Mouse (Mus musculus) liver, embryonic 14.5 days (tissue): ENCODE measurements at regions not wholly inside any gene's neighbourhood (a gene's known extent, or its start where the extent isn't known, plus 50 kb on each side); places are given as distances from the start of the nearest gene placed in this dataset.

Source experiments
- CTCF ChIP-seq: IDR thresholded peaks from 2 replicates; pipeline ENCODE4 v1.5.1; 2016; ENCODE audit warnings: antibody characterized with exemption, low read depth, control low read depth
- EP300 ChIP-seq: IDR thresholded peaks from 2 replicates; pipeline ENCODE4 v1.6.1; 2016; ENCODE audit warnings: antibody characterized with exemption, low read depth

GRCm38 (mm10) chr8:50326485-50326884 is 1482.7 kb upstream of the Tenm3 start:
- TF ChIP-seq CTCF: no peak
- no peak for TF ChIP-seq EP300
